Mouse (Mus musculus): ENCODE measurements at regions not wholly inside any gene's neighbourhood (a gene's known extent, or its start where the extent isn't known, plus 50 kb on each side); places are given as distances from the start of the nearest gene placed in this dataset.
A peak's percentile ranks its signal among the peaks of the same experiment; 100 is the strongest.

DNA sequence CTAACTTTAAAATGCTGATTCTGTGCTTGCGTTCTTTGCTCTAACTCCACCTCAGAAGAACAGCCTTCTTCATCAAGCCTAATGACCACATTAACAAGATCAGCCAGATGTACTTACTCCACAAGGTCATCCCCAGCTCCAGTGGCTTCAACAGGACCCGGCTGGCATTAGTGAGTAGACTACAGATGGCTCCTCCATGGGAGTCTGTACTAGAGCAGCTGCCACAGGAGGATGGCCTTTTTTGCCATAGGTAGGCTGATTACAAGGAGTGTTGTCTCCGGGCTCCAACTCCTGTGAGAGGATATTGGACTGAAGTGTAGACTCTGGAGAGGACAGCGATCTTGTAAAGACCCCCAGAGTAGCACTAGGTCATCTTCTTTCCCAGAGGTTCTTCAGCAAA is 729.7 kb downstream of the Galc start:
- no peak for DNase-seq

DNA sequence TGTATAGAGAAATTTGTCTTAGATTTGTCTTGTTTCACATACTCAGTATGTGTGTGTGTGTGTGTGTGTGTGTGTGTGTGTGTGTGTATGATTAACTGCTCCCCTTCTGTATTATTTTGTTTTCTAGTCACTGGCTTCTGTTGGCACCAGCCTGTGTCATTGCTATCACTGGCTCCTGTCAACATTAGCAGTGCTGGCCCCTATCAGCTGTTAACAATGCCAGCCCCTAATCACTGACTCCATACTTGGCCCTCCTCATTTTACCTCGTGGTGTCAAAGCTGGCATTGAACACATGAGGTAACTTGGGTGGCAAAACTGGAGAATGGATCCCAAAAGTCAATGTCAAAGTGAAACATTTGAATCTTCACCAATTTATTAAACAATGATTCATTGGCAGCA is 733.3 kb downstream of the Galc start:
- no peak for DNase-seq

DNA sequence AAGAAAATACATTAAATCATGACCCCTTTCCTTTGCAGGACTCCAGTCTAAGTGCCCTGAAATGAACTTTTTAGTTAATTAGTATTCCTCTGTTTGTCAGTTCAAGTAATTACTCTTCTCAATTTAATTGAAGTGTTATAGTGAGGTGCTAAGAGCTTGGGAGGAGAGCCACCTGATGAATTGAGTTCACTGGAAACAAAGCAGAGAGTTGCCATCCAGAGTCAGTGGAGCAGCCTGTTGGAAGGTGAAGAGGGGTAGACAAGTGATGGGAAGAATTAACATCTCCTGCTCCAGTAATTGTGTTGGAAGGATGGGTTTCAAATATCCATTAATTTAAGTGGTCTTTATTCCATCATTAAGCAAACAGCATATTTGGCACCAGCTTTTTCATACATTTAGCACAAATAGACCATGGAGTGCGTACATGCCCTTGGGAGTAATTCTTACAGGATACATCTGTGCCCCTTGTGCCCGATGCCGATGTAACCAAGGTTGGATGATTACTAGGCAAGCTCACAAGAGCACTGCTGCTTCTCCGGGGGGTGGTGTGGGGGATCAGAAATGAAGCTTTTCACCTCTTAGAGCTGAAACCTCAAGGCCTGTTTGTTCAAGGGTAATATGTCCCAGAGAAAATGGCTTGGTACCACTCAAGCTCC is 739.3 kb downstream of the Galc start:
- DNase-seq = no peak

DNA sequence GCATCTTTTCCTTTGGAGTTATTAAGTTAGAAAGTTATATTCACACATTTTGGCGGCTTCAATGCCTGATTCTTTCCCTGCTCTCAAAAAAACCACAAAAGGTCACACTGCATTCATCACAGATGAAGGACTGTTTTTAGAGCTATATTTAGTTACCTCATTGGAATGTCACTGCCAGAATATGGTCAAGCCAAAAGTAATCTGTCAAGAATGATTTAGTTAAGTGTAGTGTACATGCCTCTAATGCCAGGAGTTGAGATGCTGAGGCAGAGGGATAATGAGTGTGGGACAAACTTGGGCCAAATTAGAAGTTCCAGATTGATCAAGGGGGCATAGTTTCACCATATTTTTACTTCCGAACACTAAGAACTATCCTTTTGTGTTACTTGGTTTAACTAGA is 741.7 kb downstream of the Galc start:
- DNase-seq = no peak

DNA sequence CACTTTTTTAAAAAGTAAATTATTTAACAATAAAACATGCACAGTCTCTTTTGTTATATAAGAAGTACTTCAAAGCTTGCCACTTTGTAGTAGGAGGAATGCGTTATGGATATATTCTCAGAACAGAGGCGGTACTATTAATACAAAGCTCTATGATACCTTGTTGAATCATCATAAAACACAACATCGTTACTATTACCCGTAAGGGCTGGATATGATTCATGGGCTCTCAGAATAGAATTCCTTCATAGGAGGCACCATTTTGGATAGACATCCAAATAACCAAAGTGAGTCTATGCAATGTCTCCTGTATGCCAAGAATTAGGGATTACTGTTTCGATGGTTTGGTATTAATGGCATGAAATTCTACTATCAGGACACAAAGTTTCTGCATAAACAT is 743.5 kb downstream of the Galc start:
- DNase-seq = no peak

DNA sequence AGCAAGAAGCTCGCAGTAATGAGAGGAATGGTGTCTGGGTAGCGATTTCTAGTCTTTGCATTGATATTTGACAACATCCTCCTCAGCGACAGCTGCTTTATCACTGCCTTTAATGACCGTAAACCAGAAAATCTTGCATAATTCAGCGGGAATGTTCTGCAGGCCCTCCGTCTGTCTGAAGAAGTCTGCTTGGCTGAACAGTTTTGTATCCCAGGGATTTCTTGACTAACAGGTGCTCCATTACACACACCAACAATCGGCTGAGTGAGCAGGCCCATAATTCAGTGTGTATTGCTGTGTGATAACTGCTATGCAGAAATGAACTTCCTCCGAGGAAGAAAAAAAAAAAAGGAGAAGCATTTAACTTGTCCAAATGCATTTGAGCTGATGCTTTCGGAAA is 747.4 kb downstream of the Galc start:
- no peak for DNase-seq

DNA sequence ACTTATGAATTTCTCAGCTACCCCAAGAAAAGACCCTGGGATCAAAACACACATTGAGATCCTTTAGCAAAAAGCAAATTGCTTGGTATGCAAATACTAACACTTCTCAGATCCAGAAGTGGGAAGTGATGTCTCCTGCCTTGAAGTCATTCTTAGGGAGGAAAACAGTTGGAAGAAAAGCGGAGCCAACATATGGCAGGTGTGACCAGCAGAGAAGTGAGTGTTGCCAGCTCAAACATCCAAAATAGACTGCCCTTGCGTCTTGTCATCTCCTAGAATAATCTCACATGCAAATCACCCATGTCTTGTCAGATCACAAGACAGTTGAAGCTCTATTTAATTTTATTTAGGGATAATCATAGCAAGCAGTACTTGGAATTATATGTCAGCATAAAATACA is 757.8 kb downstream of the Galc start:
- DNase-seq = peak; percentile 41

DNA sequence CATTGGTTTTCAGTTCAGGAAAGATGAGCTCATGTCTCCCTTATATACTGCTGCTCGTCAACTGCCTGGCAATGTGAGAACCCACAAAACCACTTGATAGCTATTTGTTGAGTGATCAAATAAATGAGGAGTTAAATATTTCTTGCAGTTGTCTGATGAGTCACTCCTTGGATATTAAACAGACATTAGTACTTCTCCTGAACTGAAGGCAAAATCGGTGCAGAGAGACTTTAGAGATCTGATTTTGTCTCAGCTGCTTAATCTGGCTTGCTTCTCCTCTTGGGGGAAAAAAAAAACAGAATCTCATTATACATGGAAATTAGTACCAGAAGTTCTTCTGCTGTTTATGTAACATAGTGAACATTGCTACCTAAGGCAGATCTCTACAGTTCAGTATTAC is 775.7 kb downstream of the Galc start:
- DNase-seq = no peak

DNA sequence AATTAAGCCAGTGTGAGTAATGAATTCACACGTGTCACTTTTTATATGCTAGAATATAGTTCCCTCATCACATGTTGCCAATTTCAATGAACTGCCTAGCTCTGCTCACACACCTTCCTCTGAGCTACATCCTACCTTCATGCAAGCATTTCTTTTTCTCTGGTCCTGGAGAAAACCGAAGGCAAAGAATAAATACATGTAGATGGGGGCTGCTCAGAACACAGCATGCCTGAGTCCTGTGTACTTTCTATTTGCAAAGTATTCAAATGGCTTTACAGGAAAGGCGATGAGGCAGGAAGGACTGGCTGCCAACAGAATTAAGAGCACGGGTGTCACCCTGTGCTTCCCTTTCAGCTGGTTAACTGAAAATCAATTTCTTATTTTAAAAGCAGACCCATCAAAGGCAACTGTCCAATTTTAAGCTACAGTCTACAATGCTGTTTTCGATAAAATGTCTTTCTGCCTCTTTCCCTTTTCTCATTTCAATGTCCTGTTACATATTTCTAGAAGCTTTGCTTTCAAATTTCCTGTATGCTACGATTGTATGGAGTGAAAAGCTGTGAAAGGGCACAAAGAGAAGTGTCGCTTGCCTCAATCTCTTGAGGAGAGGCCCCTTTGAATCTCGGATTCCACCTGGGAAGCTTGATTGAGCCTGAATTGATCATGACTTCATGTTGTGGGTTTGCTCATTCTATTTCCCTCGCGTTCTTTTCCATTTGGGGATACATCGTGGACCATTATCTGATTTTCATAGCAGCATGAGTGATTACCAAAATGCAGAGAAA is 782.6 kb downstream of the Galc start:
- DNase-seq = no peak

DNA sequence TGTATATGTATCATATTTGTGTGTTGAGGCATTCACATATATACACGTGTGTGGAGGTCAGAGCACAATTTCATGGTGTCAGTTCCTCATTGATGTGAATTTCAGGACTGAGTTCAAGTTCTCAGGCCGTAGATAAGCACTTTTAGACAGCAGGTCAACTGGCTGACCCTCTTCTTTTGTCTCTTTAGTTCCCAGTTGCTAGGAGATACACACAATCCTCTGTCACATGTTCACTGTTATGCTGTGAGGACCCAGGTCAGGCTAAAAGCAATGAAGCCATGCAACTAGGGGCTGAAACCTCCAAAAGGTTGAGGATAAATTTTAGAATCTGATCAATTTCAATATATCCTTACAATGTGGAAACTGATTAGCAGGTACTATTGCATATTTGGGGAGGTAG is 783.5 kb downstream of the Galc start:
- DNase-seq = no peak

DNA sequence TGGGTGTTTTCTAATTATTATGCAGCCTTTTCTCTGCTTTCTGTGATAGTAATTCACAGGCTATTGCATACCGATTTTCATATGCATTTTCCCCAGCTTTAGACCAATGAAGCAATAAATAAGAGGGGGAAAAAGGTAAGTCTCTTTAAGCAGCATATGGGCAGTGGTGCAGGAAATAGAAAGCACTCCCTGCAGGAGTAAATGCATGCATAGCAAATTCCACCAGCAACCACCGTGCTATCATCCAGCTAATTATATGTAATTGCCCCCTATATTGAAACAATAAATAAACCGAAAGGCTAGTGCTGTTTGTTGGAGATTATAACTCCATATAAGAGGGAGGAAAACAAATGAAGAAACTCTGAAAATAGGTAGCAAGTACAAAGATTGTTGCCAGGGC is 790.1 kb downstream of the Galc start:
- no peak for DNase-seq

DNA sequence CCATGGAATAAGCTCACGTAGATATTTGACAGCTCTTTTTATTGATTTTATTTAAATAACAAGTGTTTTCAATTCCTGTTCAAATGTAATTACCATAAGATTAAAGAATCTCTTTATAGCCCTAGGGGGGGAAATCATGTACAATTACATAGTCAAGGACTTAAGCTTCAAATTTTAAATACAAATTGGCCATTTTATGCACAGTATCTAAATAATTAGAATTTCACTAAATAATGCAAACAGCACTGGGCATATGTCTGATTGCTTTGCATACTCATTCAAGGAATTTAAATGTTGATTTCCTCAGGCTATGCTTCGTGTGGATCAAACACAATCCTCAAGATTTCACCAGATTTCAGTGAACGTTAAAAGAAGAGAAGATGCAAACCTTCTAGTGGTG is 823.1 kb downstream of the Galc start:
- DNase-seq = no peak

DNA sequence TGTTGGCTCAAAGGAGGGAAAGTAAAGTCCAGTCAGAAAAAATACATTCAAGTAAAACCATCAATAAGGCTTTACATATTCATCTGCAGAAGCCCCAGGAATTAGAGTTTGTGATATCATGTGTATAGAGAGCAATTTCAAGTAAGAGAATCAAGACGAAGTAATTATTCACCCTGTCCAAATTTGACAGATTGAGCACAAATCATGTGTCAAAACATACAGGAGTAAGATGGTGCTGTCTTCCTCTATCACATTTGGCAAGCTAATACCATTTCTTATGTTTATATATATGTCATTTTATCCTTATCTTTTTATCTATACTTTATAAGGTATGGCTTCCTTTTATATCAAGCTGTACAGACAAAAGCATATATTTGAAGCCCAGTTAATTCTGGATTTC is 825.2 kb downstream of the Galc start:
- no peak for DNase-seq

DNA sequence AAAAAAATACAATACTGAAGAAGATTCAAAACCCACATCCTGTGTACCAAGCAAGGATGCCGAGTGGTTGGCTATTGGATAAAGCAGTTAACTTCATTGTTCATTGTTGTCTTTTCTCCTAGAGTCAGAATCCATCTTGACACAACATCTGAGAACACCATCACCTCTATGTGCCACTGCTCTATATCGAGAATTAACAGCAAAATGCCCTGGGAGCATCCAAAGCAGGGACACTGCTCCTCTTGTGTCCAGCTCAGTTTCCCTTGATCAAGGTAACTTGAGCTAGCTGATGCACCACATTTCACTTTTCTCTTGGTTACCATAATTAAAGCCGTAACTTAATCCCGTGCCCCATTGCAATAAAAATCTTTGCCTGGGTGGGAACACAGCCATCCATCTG is 826.6 kb downstream of the Galc start:
- no peak for DNase-seq

DNA sequence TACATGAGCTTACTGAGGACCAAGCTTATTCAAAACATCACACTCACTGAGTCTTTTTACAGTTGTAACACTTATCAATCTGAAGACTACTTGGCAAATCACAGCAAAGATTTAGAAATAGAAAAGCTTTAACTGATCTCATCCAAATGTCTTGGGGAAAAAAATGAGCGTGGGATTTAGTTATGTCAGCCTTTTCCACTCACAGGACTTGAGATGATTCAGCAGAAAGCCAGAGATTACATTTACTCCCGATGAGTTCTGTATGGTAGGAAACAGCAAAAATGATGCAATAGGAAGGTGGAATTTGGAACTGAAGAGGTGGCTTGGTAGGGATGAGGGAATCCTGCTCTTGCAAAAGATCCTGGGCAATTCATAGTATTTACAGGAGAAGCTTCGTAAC is 831.0 kb downstream of the Galc start:
- no peak for DNase-seq

DNA sequence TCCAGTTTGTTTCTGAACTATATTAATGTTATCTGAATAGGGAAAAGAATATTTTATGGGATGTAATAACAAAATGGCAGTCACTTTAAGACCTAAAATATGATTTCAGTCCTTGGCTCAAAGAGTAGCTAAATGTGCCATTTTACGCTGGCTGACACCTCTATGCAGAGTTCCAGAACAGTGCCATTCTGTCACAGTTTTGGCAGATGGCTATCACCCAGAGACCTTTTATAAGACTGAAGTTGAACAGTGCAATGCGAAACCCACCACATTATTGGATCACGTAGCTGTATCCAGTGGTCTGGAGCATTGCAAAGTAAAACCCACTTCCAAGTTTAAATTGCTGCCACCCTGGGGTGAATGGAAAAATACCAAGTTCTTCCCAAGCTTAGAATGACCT is 834.5 kb downstream of the Galc start:
- no peak for DNase-seq

DNA sequence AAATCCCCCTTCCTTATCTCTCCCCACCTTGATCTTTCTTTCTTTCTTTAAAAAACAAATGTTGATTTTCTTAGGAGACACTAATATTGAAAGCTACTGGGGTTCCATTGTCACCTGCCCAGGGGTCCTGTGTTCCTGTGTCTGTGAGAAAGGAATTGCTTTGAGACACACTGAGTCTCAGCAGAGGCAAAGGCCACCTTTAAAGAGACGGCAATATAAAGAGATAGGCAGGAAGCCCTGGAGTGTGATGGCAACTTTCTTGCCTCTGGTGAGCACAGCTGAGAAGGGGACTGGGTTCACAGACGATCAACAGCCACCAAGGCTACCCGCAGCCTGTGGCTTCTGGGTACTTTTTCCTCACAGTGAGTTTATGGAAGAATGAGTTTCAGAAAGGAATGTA is 855.8 kb downstream of the Galc start:
- DNase-seq = no peak

DNA sequence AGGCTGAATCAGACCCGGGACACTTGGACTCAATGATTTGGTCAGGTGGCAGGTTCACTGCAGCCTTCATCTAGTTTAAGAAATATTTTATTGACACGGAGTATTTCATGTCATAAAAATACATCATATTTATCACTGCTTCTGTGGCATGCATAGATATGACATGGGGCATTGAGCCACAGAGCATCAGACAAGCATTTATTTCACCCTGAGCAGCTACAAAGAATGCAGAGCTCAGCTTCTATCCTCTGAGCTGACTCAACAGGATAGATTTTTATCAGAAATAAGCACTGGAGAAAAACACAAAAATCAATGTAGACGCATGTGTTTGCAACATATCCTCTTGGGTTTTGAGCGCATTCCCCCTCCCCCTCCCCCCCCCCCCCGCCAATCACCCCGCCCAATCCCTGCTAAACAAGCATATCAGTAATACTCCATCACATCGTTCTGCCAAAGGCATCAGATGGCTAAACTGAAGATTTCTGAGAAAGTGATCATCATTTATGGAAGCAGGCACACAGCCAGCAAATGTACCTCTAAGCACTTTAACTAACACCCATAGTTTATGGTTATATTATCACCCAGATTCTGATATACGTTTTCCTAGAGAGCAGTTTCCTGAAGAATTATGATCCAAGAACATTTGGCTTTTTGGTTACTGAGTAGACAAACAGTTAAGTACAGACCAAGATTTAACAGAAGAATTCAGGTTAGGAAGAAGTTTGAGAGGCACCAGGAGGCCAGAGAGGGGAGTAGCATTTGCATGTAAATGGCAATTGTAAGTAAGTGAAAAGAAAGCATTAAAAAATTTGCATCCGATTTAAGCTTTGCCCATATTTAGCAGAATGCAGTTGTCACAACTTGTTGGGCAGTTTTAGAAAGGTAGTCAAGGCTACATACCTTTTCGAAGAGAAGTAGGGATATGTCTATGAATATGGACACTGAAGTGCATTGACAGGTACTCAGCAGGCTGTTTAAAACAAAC is 856.6 kb downstream of the Galc start:
- DNase-seq = no peak

DNA sequence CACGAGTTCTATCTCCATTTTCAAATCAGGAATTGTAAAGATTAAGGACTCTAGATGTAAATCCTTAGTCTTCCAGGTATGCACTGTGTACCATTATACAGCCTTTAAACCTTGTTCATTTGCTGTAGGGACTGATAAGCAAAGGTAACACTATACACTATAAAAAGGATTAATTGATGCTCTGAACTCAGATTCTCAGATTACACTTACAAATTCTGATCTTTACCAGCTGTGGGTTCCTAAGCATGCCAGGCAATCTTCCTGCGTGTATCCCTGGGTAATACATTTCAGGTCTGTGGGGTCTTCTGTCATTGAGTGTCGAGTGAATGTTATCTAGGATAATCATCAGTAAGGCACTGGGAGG is 860.7 kb downstream of the Galc start:
- DNase-seq = no peak

DNA sequence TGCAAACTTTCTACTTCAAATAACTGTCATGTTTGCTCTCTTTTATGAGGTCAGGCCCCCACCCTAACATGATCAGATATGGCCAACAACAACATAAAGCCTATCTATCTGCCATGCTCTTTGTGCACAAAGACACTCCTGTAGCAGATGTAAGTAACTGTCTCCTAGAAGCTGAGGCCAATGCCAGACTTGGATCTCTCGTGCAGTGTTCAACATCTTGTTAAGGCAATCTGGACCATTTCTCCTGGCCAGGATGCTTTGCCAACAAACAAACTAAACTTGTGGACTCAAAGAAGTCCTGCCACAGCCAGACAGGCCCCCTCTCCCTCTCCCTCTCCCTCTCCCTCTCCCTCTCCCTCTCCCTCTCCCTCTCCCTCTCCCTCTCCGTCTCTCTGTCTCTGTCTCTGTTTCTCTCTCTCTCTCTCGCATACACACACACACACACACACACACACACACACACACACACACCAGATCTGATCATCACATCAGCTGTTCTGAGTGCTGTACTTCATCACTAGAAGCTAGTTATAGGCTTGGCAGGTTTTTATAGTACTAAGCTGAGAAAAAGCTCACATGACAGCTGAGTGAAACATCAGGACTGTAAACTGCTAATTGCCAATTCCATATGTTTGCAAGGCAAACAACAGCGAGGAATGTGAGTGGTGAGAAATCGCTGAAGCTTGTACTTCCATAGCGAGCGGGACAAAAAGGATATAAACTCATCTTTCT is 861.2 kb downstream of the Galc start:
- no peak for DNase-seq

DNA sequence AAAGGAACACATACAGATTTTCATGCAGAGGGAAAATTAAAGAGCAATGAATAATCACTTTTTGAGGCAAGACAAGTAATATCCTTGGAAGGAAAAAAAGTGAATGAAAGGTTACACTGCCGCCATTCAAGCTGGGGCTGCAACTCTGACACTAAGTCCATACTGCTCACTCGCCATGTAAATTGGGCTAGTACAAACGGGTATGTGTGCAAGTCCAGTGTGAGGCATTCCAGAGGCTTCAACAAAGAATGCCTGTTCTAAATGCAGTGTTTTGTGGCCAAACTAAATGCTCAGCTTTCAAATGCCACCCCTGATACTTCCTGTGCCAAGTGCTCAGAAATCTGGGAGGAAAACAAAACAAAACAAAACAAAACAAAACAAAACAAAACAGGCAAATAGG is 897.5 kb downstream of the Galc start:
- DNase-seq = no peak

DNA sequence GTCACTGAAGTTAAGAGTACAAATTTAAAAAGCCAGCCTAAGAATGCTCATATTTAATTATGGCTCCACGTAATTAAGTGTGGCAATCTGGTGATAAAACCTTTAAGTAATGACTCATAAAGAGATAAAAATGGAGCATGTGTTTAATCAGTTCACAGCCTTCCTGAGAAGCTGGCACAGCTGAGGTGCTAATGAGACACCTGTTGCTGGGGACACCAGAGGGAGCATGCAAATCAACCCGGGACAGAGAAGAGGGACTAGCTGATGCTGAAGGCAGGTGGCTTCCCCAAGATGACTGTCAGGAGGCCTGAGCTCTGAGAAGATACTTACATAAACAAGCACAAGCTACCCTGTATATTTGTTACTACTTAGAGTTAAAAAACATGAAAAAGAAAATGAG is 898.6 kb downstream of the Galc start:
- DNase-seq = peak; percentile 45

DNA sequence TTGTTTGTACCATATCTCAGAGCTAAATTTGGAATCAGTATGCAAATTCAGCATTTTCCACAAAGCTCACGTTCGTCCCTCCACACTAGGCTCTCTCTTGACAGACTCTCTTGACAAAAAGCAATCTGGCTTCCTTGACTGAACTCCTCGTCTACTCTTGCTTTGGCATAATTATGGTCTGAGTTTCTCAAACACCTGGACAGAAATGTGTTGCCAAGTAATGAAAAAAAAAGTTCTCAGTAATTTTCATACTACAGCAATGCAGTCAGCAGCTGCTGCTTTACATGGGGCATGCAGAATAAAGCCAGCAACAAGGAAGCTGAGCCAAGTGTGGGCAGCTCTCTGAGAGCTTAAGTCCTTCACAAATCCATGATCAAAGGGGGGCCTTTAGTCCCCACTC is 932.7 kb downstream of the Galc start:
- peak; percentile 11 for DNase-seq

Measured in right cerebral cortex, postnatal 25 days (tissue).